Mouse (Mus musculus) kidney, embryonic 16.5 days (tissue): ENCODE measurements around the gene 1700014D04Rik. TPM values are rescaled to one million over a fixed set of nuclear protein-coding genes. Genes with fewer than 3 reads are reported as not detected.
A peak's percentile ranks its signal among the peaks of the same experiment; 100 is the strongest.
"Not testable (repeated sequence)": the region's sequence is repeated elsewhere in the genome, so short reads cannot be mapped to it uniquely, and the experiment has no call there.

ENCODE experiments used
- ATAC-seq: fragments of 200-750 bp; cut with Nextera tagmentation; 2 replicates; pipeline ENCODE4 v1.8.0; 2017; ENCODE audit warnings: moderate TSS enrichment; ENCODE audit not compliant: low FRiP score, low TSS enrichment
- H3K27ac ChIP-seq: fragments of 300-500 bp; sonication (generic); 2 replicates; pipeline ENCODE4 v1.5.1; 2014; ENCODE audit warnings: low read length
- H3K27me3 ChIP-seq: fragments of 300-500 bp; sonication (generic); 2 replicates; pipeline ENCODE4 v1.6.1; 2014; ENCODE audit warnings: low read length, control low read depth, mixed read lengths; ENCODE audit not compliant: insufficient read depth
- H3K36me3 ChIP-seq: fragments of 300-500 bp; sonication (generic); 2 replicates; pipeline ENCODE4 v1.6.1; 2014; ENCODE audit warnings: low read length, control low read depth, mixed read lengths; ENCODE audit not compliant: insufficient read depth
- H3K4me1 ChIP-seq: fragments of 300-500 bp; sonication (generic); 2 replicates; pipeline ENCODE4 v1.6.1; 2014; ENCODE audit warnings: low read length, control low read depth, mixed read lengths; ENCODE audit not compliant: insufficient read depth
- H3K4me2 ChIP-seq: fragments of 300-500 bp; sonication (generic); replicated peaks from 2 replicates; pipeline ENCODE4 v1.6.1; 2014; ENCODE audit warnings: low read depth, low read length
- H3K4me3 ChIP-seq: fragments of 300-500 bp; sonication (generic); 2 replicates; pipeline ENCODE4 v1.5.1; 2014; ENCODE audit warnings: mild to moderate bottlenecking, low read length
- H3K9ac ChIP-seq: fragments of 300-500 bp; sonication (generic); replicated peaks from 2 replicates; pipeline ENCODE4 v1.6.1; 2014; ENCODE audit warnings: low read length
- H3K9me3 ChIP-seq: fragments of 300-500 bp; sonication (generic); 2 replicates; pipeline ENCODE4 v1.6.1; 2016; ENCODE audit warnings: low read length, control low read depth
- WGBS: fragments of 180-500 bp; shearing (Covaris S2); extraction: QIAGEN DNeasy Blood & Tissue Kit; methylation state at CpG from one replicate; pipeline ENCODE4 v1.1.7; 2014; 5-methylcytosine and 5-hydroxymethylcytosine counted together
- polyA plus RNA-seq: library from polyadenylated mRNA; unstranded; fragments of >200 nt; fragmentation: Nextera tagmentation; extraction: Ambion mirVana; gene quantifications from 2 replicates; pipeline ENCODE4 v1.2.1, GENCODE M21; 2015

The 1700014D04Rik gene
- polyA plus RNA-seq, 1 experiment from 2014 or later, result not detected

GRCm38 (mm10) chr13:59741096-59741495, 5.5 kb downstream of the 1700014D04Rik start:
- ATAC-seq, result no peak
- Histone ChIP-seq H3K4me1 (no peaks in the 10 kb centered on the region), H3K9ac (no peak overlapping the region), H3K4me3 (no peak overlapping the region), H3K27ac (no peak overlapping the region), H3K4me2 (no peak overlapping the region), H3K27me3 (no peaks in the 10 kb centered on the region), H3K36me3 (no peaks in the 10 kb centered on the region), H3K9me3 (no peaks in the 10 kb centered on the region)
- 83% methylated on average over 11 of the region's 11 CpGs for WGBS

GRCm38 (mm10) chr13:59739397-59739796, 7.2 kb downstream of the 1700014D04Rik start:
- Histone ChIP-seq H3K9me3 (no peaks in the 10 kb centered on the region), H3K27me3 (no peaks in the 10 kb centered on the region), H3K27ac (no peak overlapping the region), H3K36me3 (no peaks in the 10 kb centered on the region), H3K4me3 (no peak overlapping the region), H3K9ac (no peak overlapping the region), H3K4me2 (no peak overlapping the region), H3K4me1 (no peaks in the 10 kb centered on the region)
- WGBS, result 91% methylated on average over 4 of the region's 4 CpGs
- no peak for ATAC-seq

- Histone ChIP-seq H3K36me3 (no peaks in the 10 kb centered on the region), H3K9ac (no peak overlapping the region), H3K9me3 (no peaks in the 10 kb centered on the region), H3K4me2 (no peak overlapping the region), H3K4me3 (no peak overlapping the region), H3K27ac (no peak overlapping the region), H3K4me1 (no peaks in the 10 kb centered on the region), H3K27me3 (no peaks in the 10 kb centered on the region)
- WGBS, result 88% methylated on average over 2 of the region's 2 CpGs
- ATAC-seq, result no peak
Measured at GRCm38 (mm10) chr13:59738455-59738854, 8.1 kb downstream of the 1700014D04Rik start.

GRCm38 (mm10) chr13:59735190-59735589, 11.4 kb downstream of the 1700014D04Rik start:
- Histone ChIP-seq H3K9ac (no peak overlapping the region), H3K27ac (no peak overlapping the region), H3K27me3 (no peaks in the 10 kb centered on the region), H3K36me3 (no peaks in the 10 kb centered on the region), H3K4me1 (no peaks in the 10 kb centered on the region), H3K4me3 (no peak overlapping the region), H3K4me2 (no peak overlapping the region), H3K9me3 (no peaks in the 10 kb centered on the region)
- peak; percentile 67; the same call in 1 of the 2 replicates for ATAC-seq
- 29% methylated on average over 3 of the region's 3 CpGs for WGBS

- not testable (repeated sequence) for H3K36me3 ChIP-seq, H3K4me3 ChIP-seq, H3K9ac ChIP-seq, H3K27ac ChIP-seq, H3K4me1 ChIP-seq, H3K27me3 ChIP-seq, H3K9me3 ChIP-seq, ATAC-seq, H3K4me2 ChIP-seq
- 27% methylated on average over 6 of the region's 6 CpGs for WGBS
Measured at GRCm38 (mm10) chr13:59734347-59734746, 12.2 kb downstream of the 1700014D04Rik start.

GRCm38 (mm10) chr13:59733936-59734335, 12.6 kb downstream of the 1700014D04Rik start:
- no peaks in the 10 kb centered on the region for H3K36me3 ChIP-seq
- no peak overlapping the region for H3K9ac ChIP-seq
- no peaks in the 10 kb centered on the region for H3K27me3 ChIP-seq
- H3K4me2 ChIP-seq, result no peak overlapping the region
- no peaks in the 10 kb centered on the region for H3K9me3 ChIP-seq
- H3K4me1 ChIP-seq, result no peaks in the 10 kb centered on the region
- no peak for ATAC-seq
- no peak overlapping the region for H3K4me3 ChIP-seq
- no peak overlapping the region for H3K27ac ChIP-seq
- whole genome bisulfite sequencing, result 89% methylated on average over 2 of the region's 4 CpGs

GRCm38 (mm10) chr13:59731652-59732051, 14.9 kb downstream of the 1700014D04Rik start, which contains the start of gene Spata31d1d:
TSS of gene Spata31d1d (minus strand) at chr13:59731752.
- Histone ChIP-seq H3K36me3 (no peaks in the 10 kb centered on the region), H3K9ac (no peak within 1 kb of the TSS), H3K4me2 (no peak within 1 kb of the TSS), H3K9me3 (no peaks in the 10 kb centered on the region), H3K27ac (no peak within 1 kb of the TSS), H3K4me3 (no peak within 1 kb of the TSS), H3K27me3 (no peaks in the 10 kb centered on the region), H3K4me1 (no peaks in the 10 kb centered on the region)
- ATAC-seq, result no peak
- WGBS, result 42% methylated on average over 7 of the region's 7 CpGs

GRCm38 (mm10) chr13:59728378-59729093, 18.0 kb downstream of the 1700014D04Rik start:
- no peaks in the 10 kb centered on the region for H3K27me3 ChIP-seq
- ATAC-seq, result peak; percentile 87
- H3K4me2 ChIP-seq, result no peak overlapping the region
- no peak overlapping the region; the same call in 1 of the 2 replicates for H3K9ac ChIP-seq
- no peaks in the 10 kb centered on the region for H3K36me3 ChIP-seq
- no peak overlapping the region for H3K4me3 ChIP-seq
- H3K27ac ChIP-seq, result no peak overlapping the region
- H3K4me1 ChIP-seq, result 0 out of 2 replicates have a peak, but pooled peaks cover 5% of the 10 kb centered on the region
- no peaks in the 10 kb centered on the region for H3K9me3 ChIP-seq
- WGBS, result 30% methylated on average over 7 of the region's 7 CpGs

GRCm38 (mm10) chr13:59726139-59726867, 20.2 kb downstream of the 1700014D04Rik start:
- Histone ChIP-seq H3K4me2 (peak overlapping the region; percentile 44), H3K36me3 (no peaks in the 10 kb centered on the region), H3K9ac (peak overlapping the region; percentile 50; the same call in 1 of the 2 replicates), H3K27me3 (no peaks in the 10 kb centered on the region), H3K4me1 (0 out of 2 replicates have a peak, but pooled peaks cover 5% of the 10 kb centered on the region), H3K4me3 (peak overlapping the region; percentile 7; the same call in 1 of the 2 replicates), H3K9me3 (no peaks in the 10 kb centered on the region), H3K27ac (no peak overlapping the region)
- no peak for ATAC-seq
- WGBS, result 29% methylated on average over 29 of the region's 29 CpGs

- 87% methylated on average over 1 of the region's 1 CpGs for WGBS
- not testable (repeated sequence) for H3K9ac ChIP-seq, H3K27ac ChIP-seq, ATAC-seq, H3K9me3 ChIP-seq, H3K27me3 ChIP-seq, H3K4me1 ChIP-seq, H3K4me3 ChIP-seq, H3K4me2 ChIP-seq, H3K36me3 ChIP-seq
Measured at GRCm38 (mm10) chr13:59722089-59722488, 24.5 kb downstream of the 1700014D04Rik start.
